Mouse (Mus musculus) heart, embryonic 13.5 days (tissue): ENCODE results near the gene Atg16l2. TPM values are rescaled to one million over a fixed set of nuclear protein-coding genes. Genes with fewer than 3 reads are reported as not detected.

ENCODE experiments used
- ATAC-seq: fragments of 200-750 bp; cut with Nextera tagmentation; 2 replicates; pipeline ENCODE4 v1.8.0; 2017; ENCODE audit warnings: moderate TSS enrichment; ENCODE audit not compliant: insufficient number of reproducible peaks, low FRiP score, low TSS enrichment; ENCODE audit errors: extremely low read depth
- H3K27ac ChIP-seq: fragments of 300-500 bp; sonication (generic); replicated peaks from 2 replicates; pipeline ENCODE4 v1.5.1; 2015; ENCODE audit warnings: moderate library complexity, mild to moderate bottlenecking, inconsistent platforms
- H3K27me3 ChIP-seq: fragments of 300-500 bp; sonication (generic); replicated peaks from 2 replicates; pipeline ENCODE4 v1.6.1; 2015; ENCODE audit warnings: mild to moderate bottlenecking, inconsistent platforms
- H3K36me3 ChIP-seq: fragments of 300-500 bp; sonication (generic); 2 replicates; pipeline ENCODE4 v1.6.1; 2015; ENCODE audit warnings: mild to moderate bottlenecking, inconsistent platforms
- H3K4me1 ChIP-seq: fragments of 300-500 bp; sonication (generic); 2 replicates; pipeline ENCODE4 v1.6.1; 2015; ENCODE audit warnings: inconsistent platforms
- H3K4me2 ChIP-seq: fragments of 300-500 bp; sonication (generic); 2 replicates; pipeline ENCODE4 v1.6.1; 2015; ENCODE audit warnings: inconsistent platforms, mild to moderate bottlenecking, moderate library complexity
- H3K4me3 ChIP-seq: fragments of 300-500 bp; sonication (generic); 2 replicates; pipeline ENCODE4 v1.5.1; 2015; ENCODE audit warnings: moderate library complexity, mild to moderate bottlenecking, inconsistent platforms
- H3K9ac ChIP-seq: fragments of 300-500 bp; sonication (generic); 2 replicates; pipeline ENCODE4 v1.6.1; 2015; ENCODE audit warnings: inconsistent platforms, mild to moderate bottlenecking, moderate library complexity
- H3K9me3 ChIP-seq: fragments of 300-500 bp; sonication (generic); 2 replicates; pipeline ENCODE4 v1.6.1; 2016; ENCODE audit warnings: inconsistent platforms
- WGBS: fragments of 180-500 bp; shearing (Covaris S2); methylation state at CpG from one replicate; pipeline ENCODE4 v1.1.7; 2015; ENCODE audit warnings: mixed read lengths; 5-methylcytosine and 5-hydroxymethylcytosine counted together
- polyA plus RNA-seq: library from polyadenylated mRNA; unstranded; fragments of >200 nt; fragmentation: Nextera tagmentation; extraction: Ambion mirVana; gene quantifications from 2 replicates; pipeline ENCODE4 v1.2.1, GENCODE M21; 2015

The Atg16l2 gene
- polyA plus RNA-seq, 1 experiment from 2014 or later = 23.0 TPM

DNA sequence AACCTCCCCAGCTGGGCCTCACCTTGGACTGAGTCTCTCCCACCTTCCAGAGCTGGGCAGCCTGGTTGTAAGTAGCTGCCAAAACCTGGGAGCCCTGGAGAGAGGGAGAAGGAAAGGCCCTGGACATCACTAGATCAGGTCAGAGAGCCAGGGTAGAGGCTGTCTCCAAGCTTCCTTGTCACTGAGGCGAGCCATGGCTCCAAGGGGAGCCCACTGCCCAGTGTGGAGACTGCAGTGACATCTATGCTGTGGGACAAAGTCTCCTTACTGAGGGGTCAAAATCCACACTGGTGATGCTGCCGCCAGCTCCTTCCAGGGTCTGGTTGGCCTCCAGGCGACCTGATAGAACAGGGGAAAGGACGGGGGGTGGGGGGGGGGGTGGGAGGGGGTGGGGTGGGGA, 10.0 kb downstream of the Atg16l2 start:
- Histone ChIP-seq H3K27me3 (0 out of 2 replicates have a peak, but pooled peaks cover under 1% of the 10 kb centered on the region), H3K4me2 (no peak overlapping the region), H3K27ac (no peak overlapping the region), H3K9me3 (no peaks in the 10 kb centered on the region), H3K9ac (no peak overlapping the region), H3K4me1 (peaks cover 14% of the 10 kb centered on the region), H3K4me3 (no peak overlapping the region), H3K36me3 (peaks cover 73% of the 10 kb centered on the region)
- 67% methylated on average over 3 of the region's 4 CpGs for WGBS
- ATAC-seq = no peak

DNA sequence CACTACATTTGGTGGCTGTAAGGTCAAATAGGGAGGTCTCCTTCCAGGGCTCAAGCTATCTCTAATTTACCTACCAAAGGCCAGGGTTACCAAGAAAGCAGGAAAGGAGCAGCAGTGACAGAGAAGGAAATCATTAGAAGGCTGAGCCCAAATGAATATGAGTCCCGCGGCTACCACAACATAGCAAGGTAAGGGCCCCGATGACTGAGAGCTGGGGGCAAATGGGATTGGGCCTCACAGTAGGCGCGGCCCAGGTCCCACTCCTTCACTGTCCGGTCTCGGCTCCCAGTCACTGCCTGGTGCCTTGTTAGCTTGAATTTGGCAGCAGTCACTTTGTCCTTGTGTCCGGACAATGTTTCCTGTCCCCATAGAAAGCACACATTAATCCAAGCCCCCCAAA, 10.4 kb downstream of the Atg16l2 start:
- Histone ChIP-seq H3K27ac (no peak overlapping the region), H3K9ac (no peak overlapping the region)
- 84% methylated on average over 8 of the region's 8 CpGs for WGBS

DNA sequence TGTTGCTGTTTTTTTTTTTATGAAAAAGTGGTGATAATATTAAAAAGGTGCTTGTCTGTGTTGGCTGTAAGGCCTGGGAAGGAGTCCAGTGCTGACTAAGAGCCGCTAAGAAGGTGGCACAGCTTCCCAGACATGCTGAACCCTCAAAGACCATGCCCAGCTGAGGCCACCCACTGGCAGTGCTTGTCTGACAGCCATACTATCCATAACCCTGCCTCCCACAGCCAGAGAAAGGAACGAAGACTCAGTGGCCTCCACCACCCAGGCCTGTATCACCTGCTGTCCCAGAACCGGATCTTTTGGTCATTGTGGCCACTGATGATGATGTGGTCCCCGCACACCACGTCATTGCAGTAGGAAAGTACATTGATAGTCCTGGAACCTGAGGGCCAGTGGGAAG, 10.8 kb downstream of the Atg16l2 start:
- Histone ChIP-seq H3K4me2 (no peak overlapping the region), H3K4me1 (peaks cover 5% of the 10 kb centered on the region), H3K36me3 (peaks cover 82% of the 10 kb centered on the region), H3K27me3 (no peaks in the 10 kb centered on the region), H3K4me3 (no peak overlapping the region), H3K27ac (no peak overlapping the region), H3K9ac (no peak overlapping the region), H3K9me3 (no peaks in the 10 kb centered on the region)
- WGBS = 82% methylated on average over 5 of the region's 5 CpGs
- no peak for ATAC-seq

More for the DNA sequence above, 10.4 kb downstream of the Atg16l2 start:
- Histone ChIP-seq H3K36me3 (peaks cover 78% of the 10 kb centered on the region), H3K4me1 (peaks cover 9% of the 10 kb centered on the region), H3K9me3 (no peaks in the 10 kb centered on the region), H3K4me3 (no peak overlapping the region), H3K27me3 (no peaks in the 10 kb centered on the region), H3K4me2 (no peak overlapping the region)
- ATAC-seq = no peak

- Histone ChIP-seq H3K4me3 (no peak overlapping the region), H3K4me2 (no peak overlapping the region), H3K9ac (no peak overlapping the region), H3K4me1 (0 out of 2 replicates have a peak, but pooled peaks cover 5% of the 10 kb centered on the region), H3K9me3 (no peaks in the 10 kb centered on the region), H3K27me3 (no peaks in the 10 kb centered on the region), H3K36me3 (peaks cover 84% of the 10 kb centered on the region), H3K27ac (no peak overlapping the region)
- ATAC-seq = no peak
- WGBS = 82% methylated on average over 10 of the region's 10 CpGs
Measured at GRCm38 (mm10) chr7:101290401-101290800, 11.7 kb downstream of the Atg16l2 start.

- 0 out of 2 replicates have a peak, but pooled peaks cover under 1% of the 10 kb centered on the region for H3K4me1 ChIP-seq
- WGBS = 39% methylated on average over 4 of the region's 4 CpGs
- no peak overlapping the region for H3K4me2 ChIP-seq
- no peak overlapping the region for H3K27ac ChIP-seq
- H3K36me3 ChIP-seq = peaks cover 84% of the 10 kb centered on the region
- no peak overlapping the region for H3K4me3 ChIP-seq
- no peaks in the 10 kb centered on the region for H3K9me3 ChIP-seq
- ATAC-seq = no peak
- no peak overlapping the region for H3K9ac ChIP-seq
- H3K27me3 ChIP-seq = no peaks in the 10 kb centered on the region
Measured at GRCm38 (mm10) chr7:101288436-101288835, 13.6 kb downstream of the Atg16l2 start.

DNA sequence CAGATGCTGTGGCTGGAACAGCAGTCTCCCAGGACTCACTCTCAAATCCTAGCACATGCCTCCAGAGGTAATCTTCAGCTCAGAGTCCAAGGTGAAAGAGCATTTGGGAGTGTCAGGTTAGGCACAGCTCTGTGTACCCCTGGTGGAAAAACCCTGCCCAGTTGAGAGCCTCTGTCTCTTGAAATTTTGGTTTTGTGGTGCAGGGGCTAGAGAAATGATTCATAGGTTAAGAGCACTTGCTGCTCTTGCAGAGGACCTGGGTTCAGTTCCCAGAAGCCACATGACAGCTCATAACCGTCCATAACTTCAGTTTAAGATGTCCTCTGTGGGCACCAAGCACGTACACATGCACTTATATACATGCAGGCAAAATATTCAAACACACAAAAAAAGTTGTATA, 14.2 kb downstream of the Atg16l2 start:
- Histone ChIP-seq H3K9ac (no peak overlapping the region), H3K4me3 (no peak overlapping the region), H3K9me3 (no peaks in the 10 kb centered on the region), H3K36me3 (peaks cover 86% of the 10 kb centered on the region), H3K4me1 (no peaks in the 10 kb centered on the region), H3K27ac (no peak overlapping the region), H3K27me3 (no peaks in the 10 kb centered on the region), H3K4me2 (no peak overlapping the region)
- no peak for ATAC-seq
- WGBS = 76% methylated on average over 2 of the region's 2 CpGs

DNA sequence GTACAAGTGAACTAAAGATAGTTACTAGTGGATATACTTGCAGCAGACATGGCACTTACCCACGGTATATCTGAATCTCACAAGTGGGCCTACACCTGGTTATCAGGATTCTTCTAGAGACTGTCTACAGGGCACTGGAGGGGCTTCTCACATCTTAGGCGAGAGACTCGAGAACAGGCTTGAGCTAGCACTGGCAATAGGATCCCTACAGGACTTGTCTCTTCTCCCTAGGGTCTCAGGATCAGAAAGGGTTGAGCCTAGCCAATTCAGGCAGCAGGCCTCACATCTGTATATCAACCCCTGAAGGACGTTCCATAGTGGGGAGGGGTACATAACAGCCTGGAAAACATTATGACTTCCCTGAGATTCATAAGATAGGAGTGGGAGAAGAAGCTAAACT, 15.2 kb downstream of the Atg16l2 start:
- 67% methylated on average over 4 of the region's 4 CpGs for WGBS
- no peak for ATAC-seq
- no peak overlapping the region for H3K27ac ChIP-seq
- H3K36me3 ChIP-seq = peaks cover 89% of the 10 kb centered on the region
- H3K4me1 ChIP-seq = no peaks in the 10 kb centered on the region
- H3K4me3 ChIP-seq = no peak overlapping the region
- H3K27me3 ChIP-seq = no peaks in the 10 kb centered on the region
- H3K4me2 ChIP-seq = no peak overlapping the region
- no peaks in the 10 kb centered on the region for H3K9me3 ChIP-seq
- H3K9ac ChIP-seq = no peak overlapping the region

GRCm38 (mm10) chr7:101284504-101284903, 17.5 kb downstream of the Atg16l2 start:
- no peak overlapping the region for H3K4me2 ChIP-seq
- H3K9me3 ChIP-seq = no peaks in the 10 kb centered on the region
- H3K4me3 ChIP-seq = no peak overlapping the region
- no peaks in the 10 kb centered on the region for H3K27me3 ChIP-seq
- no peak for ATAC-seq
- H3K4me1 ChIP-seq = no peaks in the 10 kb centered on the region
- peaks cover 87% of the 10 kb centered on the region for H3K36me3 ChIP-seq
- 88% methylated on average over 1 of the region's 1 CpGs for WGBS
- no peak overlapping the region for H3K9ac ChIP-seq
- no peak overlapping the region for H3K27ac ChIP-seq

GRCm38 (mm10) chr7:101282721-101283120, 19.3 kb downstream of the Atg16l2 start:
- peaks cover 93% of the 10 kb centered on the region for H3K36me3 ChIP-seq
- ATAC-seq = no peak
- H3K4me1 ChIP-seq = no peaks in the 10 kb centered on the region
- no peak overlapping the region for H3K27ac ChIP-seq
- H3K27me3 ChIP-seq = no peaks in the 10 kb centered on the region
- no peak overlapping the region for H3K4me2 ChIP-seq
- H3K9me3 ChIP-seq = no peaks in the 10 kb centered on the region
- no peak overlapping the region for H3K9ac ChIP-seq
- WGBS = 81% methylated on average over 3 of the region's 3 CpGs
- H3K4me3 ChIP-seq = no peak overlapping the region

DNA sequence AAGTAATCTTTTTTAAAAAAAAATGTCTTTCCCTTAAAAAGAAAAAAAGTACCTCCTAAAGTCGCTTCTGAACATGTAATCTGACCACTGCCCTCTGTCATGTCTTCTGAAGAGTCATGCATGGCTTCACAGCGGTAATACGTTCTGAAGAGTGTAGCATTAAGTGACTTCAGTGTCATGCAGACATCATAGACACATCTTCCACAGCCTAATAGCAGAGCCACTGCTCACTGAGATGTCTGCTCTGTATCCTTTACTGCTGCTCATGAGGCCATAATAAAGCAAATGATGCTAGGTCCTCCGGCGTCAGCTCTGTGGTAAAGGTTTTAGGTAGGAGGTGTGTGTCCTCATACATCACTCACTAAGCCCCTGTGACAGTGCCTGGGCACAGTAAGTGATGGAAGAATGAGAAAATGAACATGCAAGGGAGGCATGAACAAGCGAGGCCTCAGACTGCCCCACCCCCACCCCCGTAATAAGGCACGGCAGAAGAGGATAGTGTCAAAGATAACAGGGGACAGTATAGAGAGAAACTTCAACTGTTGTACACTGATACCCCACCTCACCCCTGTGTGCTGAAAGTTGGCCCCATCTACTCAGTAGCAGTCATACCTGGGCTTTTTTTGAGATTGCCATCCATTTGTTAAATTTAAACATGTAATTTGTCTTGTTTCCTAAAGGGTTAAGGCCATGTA, 29.4 kb downstream of the Atg16l2 start:
- WGBS = 72% methylated on average over 8 of the region's 8 CpGs
- Histone ChIP-seq H3K36me3 (peaks cover 57% of the 10 kb centered on the region), H3K9ac (no peak overlapping the region), H3K4me2 (no peak overlapping the region), H3K9me3 (no peaks in the 10 kb centered on the region), H3K4me1 (peaks cover 8% of the 10 kb centered on the region), H3K4me3 (no peak overlapping the region), H3K27ac (no peak overlapping the region), H3K27me3 (no peaks in the 10 kb centered on the region)
- no peak for ATAC-seq

DNA sequence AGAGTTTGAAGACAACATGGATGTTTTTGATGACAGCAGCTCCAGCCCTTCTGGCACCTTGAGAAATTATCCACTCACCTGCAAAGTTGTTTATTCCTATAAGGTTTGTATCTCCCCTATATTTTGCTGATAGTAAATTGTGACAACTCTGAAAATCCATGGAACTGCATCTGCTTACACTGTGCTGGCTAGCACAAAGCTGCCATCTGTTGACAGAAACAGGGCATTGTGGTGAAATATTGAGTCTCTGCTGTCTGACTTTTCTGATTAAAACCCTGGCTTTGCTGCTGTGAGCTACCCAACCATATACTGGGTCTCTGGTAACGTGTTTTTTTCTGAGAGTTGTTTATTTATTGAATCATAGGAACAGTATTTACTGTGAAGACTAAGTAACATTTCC, 30.4 kb downstream of the Atg16l2 start:
- Histone ChIP-seq H3K9ac (no peak overlapping the region), H3K36me3 (peaks cover 47% of the 10 kb centered on the region), H3K4me1 (peaks cover 18% of the 10 kb centered on the region), H3K27ac (no peak overlapping the region), H3K4me2 (no peak overlapping the region), H3K9me3 (no peaks in the 10 kb centered on the region), H3K4me3 (no peak overlapping the region), H3K27me3 (no peaks in the 10 kb centered on the region)
- 79% methylated on average over 1 of the region's 1 CpGs for WGBS
- no peak for ATAC-seq
